Comparison of ENCODE assay signal across 12 mouse cellular contexts in the genomic region with DNA sequence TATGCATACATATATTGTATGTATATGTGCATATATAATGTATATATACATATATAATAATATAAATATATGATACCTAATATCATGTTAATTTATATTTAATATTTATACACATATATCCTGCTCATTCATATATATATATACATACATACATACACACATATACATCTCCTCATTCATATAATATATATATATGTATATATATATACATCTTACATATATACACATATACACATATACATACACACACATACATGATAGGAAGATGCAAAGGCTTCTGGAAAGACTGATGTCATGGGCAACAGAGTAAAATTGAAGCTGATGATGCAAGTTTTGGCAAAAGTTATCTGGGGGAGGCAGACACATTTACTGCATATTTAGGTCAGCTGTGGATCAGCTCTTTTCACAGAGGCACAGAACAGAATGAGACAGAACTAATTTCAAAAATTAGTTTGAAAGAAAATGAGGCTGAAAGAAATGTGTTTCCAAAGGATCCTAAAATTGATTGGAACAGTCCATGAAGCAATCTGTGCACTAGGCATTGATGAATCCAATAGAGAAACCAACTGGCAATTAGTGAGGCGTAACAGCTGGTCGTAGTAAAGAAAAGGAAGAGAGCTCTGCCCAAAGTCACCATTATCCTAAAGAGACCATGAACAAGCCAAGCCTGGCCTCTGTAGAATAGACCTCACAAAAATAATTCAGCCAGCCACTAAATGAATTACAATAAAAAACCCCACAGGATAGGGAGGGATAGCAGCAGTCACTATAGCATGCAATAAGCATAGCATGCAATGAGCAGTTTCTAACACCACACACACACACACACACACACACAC. TPM values are rescaled to one million over a fixed set of nuclear protein-coding genes. Genes with fewer than 3 reads are reported as not detected.
DNase-seq lines count a peak whose midpoint lies in the region; ATAC-seq and TF ChIP-seq lines count a peak whose summit lies in the region.
"Had no signal": no experiment of that assay in that cellular context is flagged by ENCODE, and none has a peak within 500 bp of the region (broad histone marks: within the 10 kb centered on the region; RNA-seq: fewer than 3 reads in every experiment).

No protein-coding gene starts in this region.

- H3K9me3 ChIP-seq in forebrain, embryonic 10.5 days: no peaks in the 10 kb centered on the region
- no peaks in the 10 kb centered on the region for H3K9me3 ChIP-seq in hindbrain, embryonic 15.5 days
- no peaks in the 10 kb centered on the region for H3K9me3 ChIP-seq in midbrain, embryonic 16.5 days (replicated peaks; ENCODE audit: control insufficient read depth, low read length, poor library complexity, severe bottlenecking)
- H3K9me3 ChIP-seq in liver, postnatal 0 days (ENCODE audit: low read length): no peaks in the 10 kb centered on the region
- H3K9me3 ChIP-seq: embryonic facial prominence, embryonic 10.5 days had no signal

- peaks cover 7% of the 10 kb centered on the region; the same call in 1 of the 2 replicates for H3K27me3 ChIP-seq in forebrain, embryonic 10.5 days (ENCODE audit: poor library complexity, severe bottlenecking)
- no peaks in the 10 kb centered on the region for H3K27me3 ChIP-seq in hindbrain, embryonic 15.5 days
- no peaks in the 10 kb centered on the region for H3K27me3 ChIP-seq in midbrain, embryonic 16.5 days (ENCODE audit: control insufficient read depth, insufficient read depth, low read depth, low read length)
- no peaks in the 10 kb centered on the region for H3K27me3 ChIP-seq in liver, postnatal 0 days (ENCODE audit: insufficient read depth, low read length)

- no peak for DNase-seq in frontal cortex, postnatal 25 days (ENCODE audit: low spot score in 2 of 2)
- DNase-seq in forebrain, embryonic 10.5 days (ENCODE audit: extremely low spot score, low spot score): no peak
- DNase-seq in heart, postnatal 4 days: no peak
- no peak for DNase-seq in gastrocnemius, postnatal 25 days
- DNase-seq in liver, postnatal 0 days: no peak
- DNase-seq: kidney, postnatal 14 days had no signal

- no peak overlapping the region for H3K9ac ChIP-seq in hindbrain, embryonic 15.5 days
- no peak overlapping the region for H3K9ac ChIP-seq in midbrain, embryonic 16.5 days (ENCODE audit: low read depth, low read length)
- no peak overlapping the region for H3K9ac ChIP-seq in liver, postnatal 0 days (replicated peaks)
- H3K9ac ChIP-seq: liver, embryonic 14.5 days had no signal

- no peak for TF ChIP-seq CTCF in liver, postnatal 0 days (IDR thresholded peaks at IDR 0.05; ENCODE audit: low read depth)

- WGBS in forebrain, embryonic 10.5 days: 53% methylated on average over 2 of the region's 2 CpGs
- 29% methylated on average over 2 of the region's 2 CpGs for WGBS in hindbrain, embryonic 15.5 days
- 29% methylated on average over 2 of the region's 2 CpGs for WGBS in midbrain, embryonic 16.5 days
- WGBS in liver, postnatal 0 days (ENCODE audit: insufficient replicate concordance): 84% methylated on average over 2 of the region's 2 CpGs

- no peak for TF ChIP-seq EP300 in liver, postnatal 0 days (IDR thresholded peaks at IDR 0.05; ENCODE audit: low read depth)

- no peak overlapping the region for H3K4me3 ChIP-seq in forebrain, embryonic 10.5 days
- peak overlapping the region; percentile 22; the same call in 1 of the 2 replicates for H3K4me3 ChIP-seq in hindbrain, embryonic 15.5 days
- no peak overlapping the region for H3K4me3 ChIP-seq in midbrain, embryonic 16.5 days (ENCODE audit: low read depth, low read length)
- no peak overlapping the region for H3K4me3 ChIP-seq in liver, postnatal 0 days (ENCODE audit: low read depth, low read length)
- H3K4me3 ChIP-seq: embryonic facial prominence, embryonic 10.5 days had no signal

- H3K4me2 ChIP-seq in hindbrain, embryonic 15.5 days: peak overlapping the region; percentile 47
- H3K4me2 ChIP-seq in midbrain, embryonic 16.5 days (ENCODE audit: low read length): peak overlapping the region; percentile 54
- H3K4me2 ChIP-seq in liver, postnatal 0 days (ENCODE audit: low read depth, low read length): no peak overlapping the region

- H3K4me1 ChIP-seq in forebrain, embryonic 10.5 days: peaks cover 34% of the 10 kb centered on the region
- H3K4me1 ChIP-seq in hindbrain, embryonic 15.5 days (replicated peaks): peaks cover 27% of the 10 kb centered on the region
- peaks cover 23% of the 10 kb centered on the region for H3K4me1 ChIP-seq in midbrain, embryonic 16.5 days (ENCODE audit: control insufficient read depth, insufficient read depth, low read length)
- H3K4me1 ChIP-seq in liver, postnatal 0 days (ENCODE audit: insufficient read depth): no peaks in the 10 kb centered on the region

- peak overlapping the region; percentile 2; the same call in 1 of the 2 replicates for H3K27ac ChIP-seq in forebrain, embryonic 10.5 days
- H3K27ac ChIP-seq in hindbrain, embryonic 15.5 days (replicated peaks): peak overlapping the region; percentile 85
- H3K27ac ChIP-seq in midbrain, embryonic 16.5 days (ENCODE audit: low read length): peak overlapping the region; percentile 92
- no peak overlapping the region for H3K27ac ChIP-seq in liver, postnatal 0 days (ENCODE audit: low read depth)
- H3K27ac ChIP-seq: embryonic facial prominence, embryonic 10.5 days; liver, embryonic 14.5 days had no signal

- H3K36me3 ChIP-seq in forebrain, embryonic 10.5 days (replicated peaks): no peaks in the 10 kb centered on the region
- no peaks in the 10 kb centered on the region for H3K36me3 ChIP-seq in hindbrain, embryonic 15.5 days
- no peaks in the 10 kb centered on the region for H3K36me3 ChIP-seq in midbrain, embryonic 16.5 days (ENCODE audit: control insufficient read depth, insufficient read depth, low read length)
- H3K36me3 ChIP-seq in liver, postnatal 0 days (replicated peaks; ENCODE audit: insufficient read depth, low read length): no peaks in the 10 kb centered on the region
- H3K36me3 ChIP-seq: embryonic facial prominence, embryonic 10.5 days had no signal

- ATAC-seq in frontal cortex, adult (ENCODE audit: low TSS enrichment): peak; percentile 70
- ATAC-seq in hindbrain, embryonic 15.5 days (ENCODE audit: low FRiP score, low read depth): 0 out of 2 replicates have a peak, but pooled peaks have one; percentile 14
- ATAC-seq in midbrain, embryonic 16.5 days: peak; percentile 30; the same call in 1 of the 2 replicates
- ATAC-seq in liver, postnatal 0 days: no peak
- ATAC-seq: intestine, embryonic 16.5 days had no signal

RNA-seq across cellular contexts. Expression of a gene that starts 12.2 kb away (rescaled TPM):
- polyA plus RNA-seq in forebrain, embryonic 10.5 days (2016; fragmentation: Nextera tagmentation; extraction: Ambion mirVana): 1.9 and 2.1 TPM in 2 replicates
- 21.9 and 24.1 TPM in 2 replicates for polyA plus RNA-seq in hindbrain, embryonic 15.5 days (2015; fragmentation: Nextera tagmentation; extraction: Ambion mirVana)
- 24.7 and 27.3 TPM in 2 replicates for polyA plus RNA-seq in midbrain, embryonic 16.5 days (2015; fragmentation: Nextera tagmentation; extraction: Ambion mirVana)
- total RNA-seq in heart, postnatal 4 days (2021): 1 to 10 TPM; 2.4 to 2.5 TPM
- total RNA-seq in gastrocnemius, postnatal 25 days (2021): 1 to 10 TPM in 1 of 2 experiments, under 1 TPM in 1; 0.69 to 1.0 TPM
- polyA plus RNA-seq in liver, postnatal 0 days (2015; fragmentation: Nextera tagmentation; extraction: Ambion mirVana): 0.01 TPM in 1 of 2 replicates, not detected in the other

RNA-seq across cellular contexts. Expression of a gene that starts 49.3 kb away (rescaled TPM):
- polyA plus RNA-seq in forebrain, embryonic 10.5 days (2016; fragmentation: Nextera tagmentation; extraction: Ambion mirVana): 11.9 and 12.4 TPM in 2 replicates
- 54.7 and 58.8 TPM in 2 replicates for polyA plus RNA-seq in hindbrain, embryonic 15.5 days (2015; fragmentation: Nextera tagmentation; extraction: Ambion mirVana)
- 63.8 and 64.4 TPM in 2 replicates for polyA plus RNA-seq in midbrain, embryonic 16.5 days (2015; fragmentation: Nextera tagmentation; extraction: Ambion mirVana)
- under 1 TPM; 0.74 to 0.88 TPM for total RNA-seq in heart, postnatal 4 days (2021)
- total RNA-seq in gastrocnemius, postnatal 25 days (2021): under 1 TPM; 0.26 to 0.27 TPM
- polyA plus RNA-seq in liver, postnatal 0 days (2015; fragmentation: Nextera tagmentation; extraction: Ambion mirVana): 0.17 and 0.33 TPM in 2 replicates
